ENCODE assay signal across 9 mouse cellular contexts in genomic region chr1:133227378-133227777, GRCm38 (mm10).
DNase-seq lines count a peak whose midpoint lies in the region; ATAC-seq and TF ChIP-seq lines count a peak whose summit lies in the region.
"Had no signal": no experiment of that assay in that cellular context is flagged by ENCODE, and none has a peak within 500 bp of the region (broad histone marks: within the 10 kb centered on the region; RNA-seq: fewer than 3 reads in every experiment).

No protein-coding gene starts in this region.

- peak overlapping the region; percentile 94 for H3K27ac ChIP-seq in heart, embryonic 15.5 days
- H3K27ac ChIP-seq in embryonic facial prominence, embryonic 15.5 days (replicated peaks): peak overlapping the region; percentile 73
- peak overlapping the region; percentile 63; the same call in 1 of the 2 replicates for H3K27ac ChIP-seq in midbrain, embryonic 14.5 days (replicated peaks; ENCODE audit: low read depth, low read length)
- H3K27ac ChIP-seq: kidney, postnatal 0 days had no signal

- H3K27me3 ChIP-seq in heart, embryonic 15.5 days: no peaks in the 10 kb centered on the region
- peaks cover 24% of the 10 kb centered on the region for H3K27me3 ChIP-seq in E14TG2a.4 (ENCODE audit: insufficient read depth, low read length)
- no peaks in the 10 kb centered on the region for H3K27me3 ChIP-seq in embryonic facial prominence, embryonic 15.5 days
- no peaks in the 10 kb centered on the region for H3K27me3 ChIP-seq in midbrain, embryonic 14.5 days (ENCODE audit: control insufficient read depth, insufficient read depth, low read length)

- no peak for DNase-seq in heart, adult 11 months
- no peak for DNase-seq in midbrain, embryonic 14.5 days
- DNase-seq in urinary bladder, adult 2 months (ENCODE audit: low spot score): no peak
- DNase-seq in adrenal gland, adult 18-20 months (ENCODE audit: low spot score in 2 of 2): no peak

- H3K4me2 ChIP-seq in heart, embryonic 15.5 days: peak overlapping the region; percentile 37
- H3K4me2 ChIP-seq in embryonic facial prominence, embryonic 15.5 days (replicated peaks): no peak overlapping the region
- peak overlapping the region; percentile 6; the same call in 1 of the 2 replicates for H3K4me2 ChIP-seq in midbrain, embryonic 14.5 days (ENCODE audit: low read length)

- H3K9me3 ChIP-seq in heart, embryonic 15.5 days (replicated peaks): no peaks in the 10 kb centered on the region
- H3K9me3 ChIP-seq in E14TG2a.4 (ENCODE audit: low read length): no peaks in the 10 kb centered on the region
- H3K9me3 ChIP-seq in embryonic facial prominence, embryonic 15.5 days (replicated peaks): no peaks in the 10 kb centered on the region
- no peaks in the 10 kb centered on the region for H3K9me3 ChIP-seq in midbrain, embryonic 14.5 days (ENCODE audit: control insufficient read depth, low read length)

- WGBS in heart, embryonic 15.5 days: 32% methylated on average over 2 of the region's 2 CpGs
- 44% methylated on average over 2 of the region's 2 CpGs for WGBS in embryonic facial prominence, embryonic 15.5 days
- 27% methylated on average over 2 of the region's 2 CpGs for WGBS in midbrain, embryonic 14.5 days

- H3K9ac ChIP-seq in heart, embryonic 15.5 days: peak overlapping the region; percentile 36
- H3K9ac ChIP-seq in embryonic facial prominence, embryonic 15.5 days: no peak overlapping the region
- H3K9ac ChIP-seq in midbrain, embryonic 14.5 days (replicated peaks; ENCODE audit: low read length): no peak overlapping the region

- no peak for TF ChIP-seq CTCF in E14TG2a.4 (conservative IDR thresholded peaks at IDR 0.05; ENCODE audit: low read length)

- H3K4me1 ChIP-seq in heart, embryonic 15.5 days (replicated peaks): peaks cover 59% of the 10 kb centered on the region
- peaks cover 58% of the 10 kb centered on the region for H3K4me1 ChIP-seq in E14TG2a.4 (replicated peaks; ENCODE audit: low read depth, low read length)
- peaks cover 54% of the 10 kb centered on the region for H3K4me1 ChIP-seq in embryonic facial prominence, embryonic 15.5 days
- peaks cover 41% of the 10 kb centered on the region for H3K4me1 ChIP-seq in midbrain, embryonic 14.5 days (ENCODE audit: control insufficient read depth, insufficient read depth, low read length)

- peak overlapping the region; percentile 5; the same call in 1 of the 2 replicates for H3K4me3 ChIP-seq in heart, embryonic 15.5 days
- peak overlapping the region; percentile 17; the same call in 1 of the 2 replicates for H3K4me3 ChIP-seq in E14TG2a.4 (replicated peaks; ENCODE audit: low read length)
- no peak overlapping the region for H3K4me3 ChIP-seq in embryonic facial prominence, embryonic 15.5 days (replicated peaks)
- no peak overlapping the region for H3K4me3 ChIP-seq in midbrain, embryonic 14.5 days (replicated peaks; ENCODE audit: low read depth, low read length)

- no peak for ATAC-seq in heart, embryonic 15.5 days (replicated peaks; ENCODE audit: insufficient number of reproducible peaks, insufficient read depth, low FRiP score, low read depth)
- ATAC-seq in embryonic facial prominence, embryonic 15.5 days (ENCODE audit: insufficient number of reproducible peaks, low FRiP score, low TSS enrichment, low read depth): 0 out of 2 replicates have a peak, but pooled peaks have one; percentile 12
- ATAC-seq in midbrain, embryonic 14.5 days (ENCODE audit: low FRiP score, low TSS enrichment): no peak
- ATAC-seq: activated CD4-positive, CD25-positive, alpha-beta regulatory T cell, adult 4 months had no signal

- no peaks in the 10 kb centered on the region for H3K36me3 ChIP-seq in heart, embryonic 15.5 days
- H3K36me3 ChIP-seq in E14TG2a.4 (ENCODE audit: insufficient read depth, low read length): no peaks in the 10 kb centered on the region
- no peaks in the 10 kb centered on the region for H3K36me3 ChIP-seq in embryonic facial prominence, embryonic 15.5 days
- no peaks in the 10 kb centered on the region for H3K36me3 ChIP-seq in midbrain, embryonic 14.5 days (ENCODE audit: control insufficient read depth, insufficient read depth, low read length)

Comparison
In these comparisons a context has a peak if more than half of its experiments do, and no peak if none do; other contexts are left out.
1. H3K4me3 ChIP-seq: peak in heart, embryonic 15.5 days (single experiment) and E14TG2a.4 (single experiment); none in embryonic facial prominence, embryonic 15.5 days (single experiment) and midbrain, embryonic 14.5 days (single experiment).
2. Peak in every context shown above with its lines, with median percentiles within 50 percentile points of each other: H3K27ac ChIP-seq.